Mouse (Mus musculus): Measurements from ENCODE around the gene Mgat1. TPM values are rescaled to one million over a fixed set of nuclear protein-coding genes. Genes with fewer than 3 reads are reported as not detected.
A peak's percentile ranks its signal among the peaks of the same experiment; 100 is the strongest.
"Not testable (repeated sequence)": the region's sequence is repeated elsewhere in the genome, so short reads cannot be mapped to it uniquely, and the experiment has no call there.

Mgat1 gene
- total RNA-seq, 4 experiments from 2014 or later: 62.4 to 80.4 (median 68.8) TPM

DNA sequence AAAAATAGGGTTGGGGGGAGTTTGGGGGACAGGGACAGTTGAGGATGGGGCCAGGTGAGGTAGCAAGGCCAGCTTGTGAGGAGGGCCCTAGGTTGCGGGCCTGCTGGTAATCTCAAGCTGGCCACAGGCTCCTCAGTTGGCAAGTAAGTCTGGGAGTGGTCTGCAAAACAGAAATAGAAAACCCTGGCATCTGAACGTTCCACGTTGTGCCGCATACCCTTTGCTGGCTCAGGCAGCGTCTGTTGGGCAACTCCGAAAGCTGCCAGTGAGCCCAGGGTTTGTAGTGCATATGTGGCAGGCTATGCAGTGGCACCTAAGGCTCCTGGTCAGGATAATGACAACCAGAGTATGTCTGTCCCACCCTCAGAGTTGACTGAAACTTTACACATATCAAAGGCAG, 19.2 kb downstream of the Mgat1 start:
- no peak for DNase-seq (ENCODE audit: low spot score)

- no peak for DNase-seq (ENCODE audit: low spot score)
Measured at GRCm38 (mm10) chr11:49264081-49264480, 20.1 kb downstream of the Mgat1 start.

DNA sequence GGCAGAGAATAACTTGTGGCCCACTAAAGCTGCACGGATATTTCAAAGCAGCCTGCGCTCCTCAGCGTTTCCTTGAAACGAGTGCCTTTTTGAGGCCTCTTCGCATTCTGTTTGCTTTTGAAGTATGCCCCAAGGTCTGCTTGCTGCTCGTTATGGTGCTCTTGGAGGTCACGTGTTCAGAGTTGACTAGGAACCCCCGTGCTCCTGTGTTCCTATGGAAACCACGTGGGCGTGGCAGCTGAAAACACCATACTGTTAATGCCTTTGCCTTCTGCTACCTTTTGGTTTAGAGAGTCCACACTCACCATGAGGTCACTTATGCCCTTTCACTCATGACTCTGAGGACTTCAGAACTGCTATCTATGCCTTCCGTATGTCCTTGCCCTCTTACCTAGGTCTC, 20.6 kb downstream of the Mgat1 start:
- no peak for DNase-seq (ENCODE audit: low spot score)

DNA sequence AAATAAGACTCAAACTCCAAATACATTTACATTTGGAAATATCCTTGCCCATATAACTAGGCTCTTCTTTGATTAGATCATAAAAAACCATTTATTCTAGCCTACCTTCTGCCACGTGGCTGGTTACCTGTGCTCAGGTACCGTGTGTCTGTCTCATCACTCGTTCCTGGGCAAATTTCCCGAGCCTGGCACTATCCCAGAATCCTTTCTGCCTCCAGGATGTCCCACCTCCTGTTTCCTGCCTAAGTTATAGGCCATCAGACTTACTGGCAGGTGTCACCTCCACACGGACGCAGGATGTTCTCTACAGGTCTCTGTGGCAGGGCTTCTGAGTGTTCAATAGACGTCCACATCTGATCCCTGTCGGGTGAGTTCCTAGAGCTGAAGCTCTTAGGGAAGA, 21.1 kb downstream of the Mgat1 start:
- no peak for DNase-seq (ENCODE audit: low spot score)

DNA sequence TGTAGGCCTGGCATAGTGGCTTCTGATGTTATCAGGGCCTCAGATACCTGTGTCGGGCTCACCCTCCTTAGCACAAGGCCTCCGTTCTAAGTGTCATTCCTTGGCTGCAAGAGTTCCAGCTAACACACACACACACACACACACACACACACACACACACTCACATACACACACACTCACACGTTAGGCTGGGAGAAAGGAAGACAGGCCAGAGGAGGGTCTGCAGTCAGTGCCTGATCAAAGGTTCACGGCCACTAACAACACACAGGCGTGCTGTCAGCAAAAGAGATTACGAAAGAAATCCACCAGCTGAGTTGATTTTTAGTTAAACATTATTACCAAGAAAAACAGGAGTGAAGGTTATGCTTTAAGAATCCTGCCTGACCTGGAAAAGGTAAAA, 22.7 kb downstream of the Mgat1 start:
- no peak for DNase-seq (ENCODE audit: low spot score)

- DNase-seq (ENCODE audit: low spot score): no peak
Measured at GRCm38 (mm10) chr11:49267316-49267715, 23.3 kb downstream of the Mgat1 start.

- DNase-seq (ENCODE audit: low spot score): no peak
Measured at GRCm38 (mm10) chr11:49267970-49268579, 24.1 kb downstream of the Mgat1 start.

GRCm38 (mm10) chr11:49269761-49270160, 25.8 kb downstream of the Mgat1 start:
- no peak for DNase-seq (ENCODE audit: low spot score)

DNA sequence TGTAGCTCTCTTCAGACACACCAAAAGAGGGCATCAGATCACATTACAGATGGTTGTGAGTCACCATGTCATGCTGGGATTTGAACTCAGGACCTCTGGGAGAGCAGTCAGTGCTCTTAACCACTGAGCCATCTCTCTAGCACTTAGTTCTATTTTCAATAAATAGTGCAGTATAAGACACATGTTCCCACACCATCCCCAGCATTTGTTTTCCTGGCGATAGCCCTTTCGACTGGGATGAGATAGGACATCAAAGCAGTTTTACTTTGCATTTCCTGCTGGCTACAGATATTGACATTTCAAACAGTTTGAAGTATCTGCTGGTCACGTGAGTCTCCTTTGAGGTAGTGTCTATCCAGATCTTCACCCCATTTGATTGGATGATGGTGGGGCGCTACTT, 26.4 kb downstream of the Mgat1 start:
- DNase-seq (ENCODE audit: low spot score): no peak

GRCm38 (mm10) chr11:49271334-49271733, 27.3 kb downstream of the Mgat1 start:
- DNase-seq (ENCODE audit: low spot score): peak; percentile 66

- no peak for DNase-seq (ENCODE audit: low spot score)
Measured at GRCm38 (mm10) chr11:49273834-49274519, 30.0 kb downstream of the Mgat1 start.

- DNase-seq (ENCODE audit: low spot score): no peak
Measured at GRCm38 (mm10) chr11:49278222-49278621, 34.2 kb downstream of the Mgat1 start, which contains the start of gene Olfr1393. Gene Olfr1393, plus strand, starts transcription at chr11:49278304.

DNA sequence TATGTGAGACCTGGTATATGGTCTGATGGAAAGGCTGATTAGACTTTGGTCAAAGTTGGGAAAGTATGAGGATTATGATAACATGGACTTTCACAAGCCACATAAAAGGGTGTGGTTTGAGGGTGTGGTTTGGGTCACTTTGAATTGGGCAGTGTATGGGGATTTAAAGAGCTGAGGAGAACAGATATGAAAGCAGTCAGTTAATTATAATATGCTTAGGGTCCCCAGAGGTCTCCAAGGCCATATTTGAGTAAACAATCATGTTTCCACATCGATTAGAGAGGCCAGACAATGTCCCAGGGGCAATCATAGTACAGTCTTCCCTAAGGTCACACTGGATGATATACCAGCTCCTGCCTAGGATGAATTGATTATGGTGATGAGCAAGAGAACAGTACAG, 41.0 kb downstream of the Mgat1 start, which contains the start of gene Olfr1392:
Gene Olfr1392 (plus strand): TSS at position 301 of the 400 bp plus-strand sequence.
- DNase-seq (ENCODE audit: low spot score): not testable (repeated sequence)

- no peak for DNase-seq (ENCODE audit: low spot score)
Measured at GRCm38 (mm10) chr11:49287251-49287650, 43.3 kb downstream of the Mgat1 start.

GRCm38 (mm10) chr11:49292777-49293176, 48.8 kb downstream of the Mgat1 start:
- no peak for DNase-seq (ENCODE audit: low spot score)

- no peak for DNase-seq (ENCODE audit: low spot score)
Measured at GRCm38 (mm10) chr11:49304441-49304840, 60.5 kb downstream of the Mgat1 start, which contains the start of gene Olfr10. Gene Olfr10, plus strand, starts transcription at chr11:49304741.

DNA sequence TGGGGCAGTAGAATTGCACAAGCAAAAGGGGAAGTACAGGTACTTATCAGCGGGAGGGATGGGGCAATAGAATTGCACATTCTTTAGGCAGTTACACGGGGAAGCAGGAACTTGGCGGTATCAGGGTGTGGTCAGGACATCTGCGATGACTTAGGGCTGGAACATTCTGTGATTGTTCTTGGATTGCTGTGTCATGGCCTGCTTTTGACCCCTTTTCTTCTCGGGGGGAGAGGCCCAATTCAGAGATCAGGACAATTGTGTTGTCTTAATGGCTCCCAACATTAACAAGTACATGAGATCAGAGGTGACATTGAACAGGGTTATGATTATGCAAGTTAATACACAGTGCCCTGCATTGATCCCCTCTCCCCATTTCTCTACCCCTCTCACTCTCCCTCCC, 64.6 kb downstream of the Mgat1 start:
- DNase-seq (ENCODE audit: low spot score): not testable (repeated sequence)

Other genes with a start within 250 kb of the Mgat1 start
- gene 9930111J21Rik2, start 192.9 kb upstream of the Mgat1 start, total RNA-seq (2022): 1 to 10 TPM; 4.7 to 6.0 (median 5.6) TPM
- 1 to 10 TPM; 2.1 to 3.9 (median 3.1) TPM for gene Tgtp2, start 180.0 kb upstream of the Mgat1 start, total RNA-seq (2022)
- 1 to 10 TPM; 2.2 to 3.0 (median 2.7) TPM for gene Ifi47, start 167.6 kb upstream of the Mgat1 start, total RNA-seq (2022)
- gene Olfr1396, start 129.3 kb upstream of the Mgat1 start, total RNA-seq (2022): 1 to 10 TPM in 3 of 4 experiments, under 1 TPM in 1; 0.72 to 1.3 (median 1.1) TPM
- not detected for gene Olfr1395, start 101.9 kb upstream of the Mgat1 start, total RNA-seq (2022)
- not detected for gene Olfr1394, start 89.8 kb upstream of the Mgat1 start, total RNA-seq (2022)
- gene Btnl9, start 57.0 kb upstream of the Mgat1 start, total RNA-seq (2022): 10 to 100 TPM; 22.6 to 28.5 (median 23.8) TPM
- gene Zfp62, start 40.9 kb upstream of the Mgat1 start, total RNA-seq (2022): 10 to 100 TPM; 25.0 to 31.7 (median 27.1) TPM
- gene Olfr1393, start 34.1 kb downstream of the Mgat1 start, total RNA-seq (2022): under 1 TPM; 0.41 to 0.50 (median 0.43) TPM
- not detected for gene Olfr1392, start 41.1 kb downstream of the Mgat1 start, total RNA-seq (2022)
- gene Olfr10, start 60.5 kb downstream of the Mgat1 start, total RNA-seq (2022): not detected
- gene Olfr1391, start 78.6 kb downstream of the Mgat1 start, total RNA-seq (2022): not detected
- gene Olfr1390, start 91.0 kb downstream of the Mgat1 start, total RNA-seq (2022): not detected
- gene Olfr1389, start 178.9 kb downstream of the Mgat1 start, total RNA-seq (2022): not detected
- under 1 TPM in 3 of 4 experiments, not detected in 1; 0.12 to 0.26 (median 0.16) TPM for gene Olfr1388, start 192.4 kb downstream of the Mgat1 start, total RNA-seq (2022)
- under 1 TPM in 2 of 4 experiments, not detected in 2; 0.11 to 0.19 TPM for gene Olfr1387, start 211.2 kb downstream of the Mgat1 start, total RNA-seq (2022)
- gene Olfr1386, start 220.9 kb downstream of the Mgat1 start, total RNA-seq (2022): under 1 TPM in 1 of 4 experiments, not detected in 3; 0.12 TPM
- not detected for gene Olfr1385, start 244.9 kb downstream of the Mgat1 start, total RNA-seq (2022)